Mouse (Mus musculus): ENCODE results near the gene Vkorc1. TPM values are rescaled to one million over a fixed set of nuclear protein-coding genes. Genes with fewer than 3 reads are reported as not detected.

Gene Vkorc1
- polyA plus RNA-seq, 1 experiment from 2014 or later, result 55.2 TPM

DNA sequence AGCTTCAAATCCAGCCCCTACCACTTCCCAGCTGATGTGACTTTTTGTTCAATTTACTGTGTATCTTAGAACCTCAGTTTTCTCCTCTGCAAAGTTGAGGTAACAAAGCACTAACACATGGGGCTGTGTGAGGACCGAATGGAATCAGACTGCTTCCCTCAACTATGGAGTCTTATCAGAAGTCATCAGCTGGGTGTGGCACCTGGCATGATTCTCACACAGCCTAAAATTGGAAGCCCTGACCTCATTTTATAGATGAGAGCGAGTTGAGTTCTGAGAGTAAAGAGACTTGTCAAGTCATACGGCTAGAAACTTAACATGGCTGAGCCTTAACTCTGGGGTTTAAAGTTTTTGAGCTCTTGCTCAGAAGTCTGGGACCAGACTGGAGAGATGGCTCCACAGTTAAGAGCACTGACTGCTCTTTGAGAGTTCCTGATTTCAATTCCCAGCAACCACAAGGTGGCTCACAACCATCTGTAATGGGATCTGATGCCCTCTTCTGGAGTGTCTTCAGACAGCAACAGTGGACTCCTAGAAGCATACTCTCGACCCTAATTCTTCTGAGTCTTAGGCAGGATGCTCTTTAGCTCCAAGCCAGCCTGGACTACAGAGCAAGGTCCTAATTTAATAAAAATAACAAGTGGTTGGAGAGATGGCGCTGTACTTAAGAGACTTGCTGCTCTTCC, 25.1 kb downstream of the Vkorc1 start:
- peaks cover 46% of the 10 kb centered on the region for H3K36me3 ChIP-seq
- no peaks in the 10 kb centered on the region for H3K27me3 ChIP-seq (replicated peaks)
- no peak overlapping the region for H3K9ac ChIP-seq
- no peak overlapping the region for H3K27ac ChIP-seq
- peaks cover 20% of the 10 kb centered on the region for H3K4me1 ChIP-seq
- H3K9me3 ChIP-seq, result no peaks in the 10 kb centered on the region
- WGBS, result 85% methylated on average over 5 of the region's 5 CpGs
- H3K4me2 ChIP-seq (replicated peaks), result no peak overlapping the region
- H3K4me3 ChIP-seq, result no peak overlapping the region
- ATAC-seq (ENCODE audit: low FRiP score, low read depth), result no peak

DNA sequence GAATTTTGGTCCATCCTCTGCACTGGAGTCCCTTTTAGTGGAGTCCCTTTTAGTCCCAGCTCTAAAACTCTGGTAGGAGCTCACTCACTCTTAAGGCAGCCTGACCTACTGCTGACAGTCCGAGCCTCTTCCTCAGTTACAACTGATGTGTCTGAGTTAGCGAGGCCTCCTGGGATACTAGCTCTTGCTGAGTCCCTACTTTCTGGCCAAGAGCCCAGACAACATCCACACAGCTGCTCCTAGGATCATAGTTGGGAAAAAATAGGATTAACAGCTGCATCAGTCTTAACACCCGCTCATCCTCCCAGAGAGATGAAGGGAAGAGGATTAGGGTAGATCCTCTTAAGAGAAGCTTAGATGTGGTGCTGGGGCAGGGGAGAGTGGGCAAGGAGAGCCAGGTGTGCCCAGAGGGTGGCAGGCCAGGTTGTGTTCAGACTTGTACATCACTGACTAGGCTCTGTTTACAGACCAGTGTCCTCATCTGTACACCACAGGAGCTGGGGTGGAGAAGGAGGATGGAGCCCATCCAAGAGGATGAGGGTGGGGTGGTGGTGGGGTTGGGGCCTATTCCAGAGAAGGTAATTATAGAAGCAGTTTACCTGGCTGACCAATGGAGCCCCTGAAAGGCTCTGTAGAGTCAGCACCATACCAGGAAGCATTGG, 26.1 kb downstream of the Vkorc1 start:
- no peak overlapping the region for H3K9ac ChIP-seq
- H3K4me1 ChIP-seq, result peaks cover 16% of the 10 kb centered on the region
- no peak for ATAC-seq (ENCODE audit: low FRiP score, low read depth)
- WGBS, result 92% methylated on average over 3 of the region's 3 CpGs
- no peak overlapping the region for H3K27ac ChIP-seq
- H3K9me3 ChIP-seq, result no peaks in the 10 kb centered on the region
- no peaks in the 10 kb centered on the region for H3K27me3 ChIP-seq (replicated peaks)
- peaks cover 55% of the 10 kb centered on the region for H3K36me3 ChIP-seq
- no peak overlapping the region for H3K4me3 ChIP-seq
- no peak overlapping the region for H3K4me2 ChIP-seq (replicated peaks)

GRCm38 (mm10) chr7:127867641-127868040, 27.8 kb downstream of the Vkorc1 start:
- Histone ChIP-seq H3K4me2 (replicated peaks) (no peak overlapping the region), H3K4me3 (no peak overlapping the region), H3K9me3 (no peaks in the 10 kb centered on the region), H3K4me1 (0 out of 2 replicates have a peak, but pooled peaks cover 4% of the 10 kb centered on the region), H3K36me3 (peaks cover 55% of the 10 kb centered on the region), H3K27ac (no peak overlapping the region), H3K9ac (no peak overlapping the region), H3K27me3 (replicated peaks) (no peaks in the 10 kb centered on the region)
- ATAC-seq (ENCODE audit: low FRiP score, low read depth), result no peak
- 98% methylated on average over 18 of the region's 18 CpGs for WGBS

DNA sequence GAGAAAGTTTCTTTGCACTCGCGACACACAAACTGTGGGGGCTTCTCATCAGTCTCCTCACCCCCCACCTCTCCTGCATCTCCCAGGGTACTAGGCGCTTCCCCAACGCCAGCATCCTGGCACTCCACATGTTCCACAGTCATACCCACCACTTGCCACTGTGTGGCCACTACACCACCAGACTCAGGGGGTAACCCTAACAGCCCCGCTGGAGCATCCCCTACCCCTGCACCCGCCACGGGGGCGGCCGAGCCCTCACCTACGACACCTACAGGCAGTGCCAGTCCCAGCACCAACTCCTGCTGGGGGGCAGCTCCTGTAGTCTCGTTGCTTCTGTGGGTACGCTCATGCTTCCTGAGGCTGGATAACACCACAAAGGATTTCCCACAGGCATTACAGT, 29.0 kb downstream of the Vkorc1 start:
- H3K27ac ChIP-seq, result no peak overlapping the region
- peaks cover 54% of the 10 kb centered on the region for H3K36me3 ChIP-seq
- H3K4me3 ChIP-seq, result peak overlapping the region; percentile 4; the same call in 1 of the 2 replicates
- WGBS, result 94% methylated on average over 12 of the region's 12 CpGs
- 0 out of 2 replicates have a peak, but pooled peaks cover 4% of the 10 kb centered on the region for H3K4me1 ChIP-seq
- no peaks in the 10 kb centered on the region for H3K9me3 ChIP-seq
- H3K9ac ChIP-seq, result no peak overlapping the region
- no peak overlapping the region for H3K4me2 ChIP-seq (replicated peaks)
- ATAC-seq (ENCODE audit: low FRiP score, low read depth), result no peak
- no peaks in the 10 kb centered on the region for H3K27me3 ChIP-seq (replicated peaks)

GRCm38 (mm10) chr7:127858258-127858657, 37.2 kb downstream of the Vkorc1 start:
- peaks cover 3% of the 10 kb centered on the region; the same call in 1 of the 2 replicates for H3K36me3 ChIP-seq
- no peak for ATAC-seq (ENCODE audit: low FRiP score, low read depth)

GRCm38 (mm10) chr7:127850906-127851305, 44.5 kb downstream of the Vkorc1 start:
- WGBS, result 70% methylated on average over 5 of the region's 5 CpGs

More at GRCm38 (mm10) chr7:127858258-127858657, 37.2 kb downstream of the Vkorc1 start:
- Histone ChIP-seq H3K27me3 (replicated peaks) (no peaks in the 10 kb centered on the region), H3K4me2 (replicated peaks) (no peak overlapping the region), H3K9me3 (no peaks in the 10 kb centered on the region), H3K4me1 (no peaks in the 10 kb centered on the region), H3K9ac (no peak overlapping the region), H3K27ac (no peak overlapping the region), H3K4me3 (no peak overlapping the region)
- WGBS, result 97% methylated on average over 6 of the region's 6 CpGs

DNA sequence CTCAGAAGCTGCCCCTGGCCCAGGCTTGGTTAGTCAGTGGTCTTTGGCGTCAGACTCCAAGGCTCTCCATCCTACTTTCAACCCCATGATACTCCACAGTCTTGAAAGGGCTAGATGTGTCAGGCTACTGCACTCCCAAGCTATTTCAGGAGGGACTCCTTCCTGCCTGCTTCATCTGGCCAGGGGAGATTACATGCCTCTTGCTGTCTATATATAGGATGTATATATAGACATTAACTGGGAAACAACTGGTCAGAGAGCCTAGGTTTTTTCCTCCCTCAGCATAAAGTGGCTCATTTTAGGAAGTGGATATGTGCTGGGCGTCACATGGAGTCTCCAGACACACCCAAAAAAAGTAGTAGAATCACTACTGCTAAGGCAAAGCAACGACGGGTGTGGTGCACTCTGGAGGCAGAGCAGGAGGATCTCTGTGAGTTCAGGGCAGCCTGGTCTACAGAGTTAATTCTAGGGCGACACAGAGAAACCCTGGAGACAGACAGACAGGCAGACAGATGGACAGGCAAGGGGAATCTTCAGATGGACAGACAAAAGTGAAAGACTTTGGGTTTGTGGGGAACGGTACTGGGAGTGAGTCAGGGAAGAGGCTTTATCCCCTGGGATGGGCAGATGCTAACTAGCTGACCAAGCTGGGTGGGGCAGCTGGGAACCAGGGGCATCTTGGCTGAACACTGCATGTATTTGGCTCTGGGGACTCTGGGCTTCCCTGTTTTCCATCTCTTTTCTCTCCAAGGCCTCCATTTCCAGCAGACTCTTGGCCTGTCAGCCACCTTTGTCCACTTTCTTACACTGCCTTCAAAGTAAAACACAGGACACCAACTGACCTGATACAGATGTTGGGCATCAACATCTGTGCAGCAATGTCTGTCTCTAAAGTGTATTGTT, 45.2 kb downstream of the Vkorc1 start:
- 76% methylated on average over 6 of the region's 6 CpGs for WGBS
- no peak overlapping the region for H3K4me2 ChIP-seq (replicated peaks)
- no peaks in the 10 kb centered on the region for H3K9me3 ChIP-seq
- H3K36me3 ChIP-seq, result peaks cover 3% of the 10 kb centered on the region; the same call in 1 of the 2 replicates
- ATAC-seq (ENCODE audit: low FRiP score, low read depth), result no peak
- no peak overlapping the region for H3K4me3 ChIP-seq
- no peaks in the 10 kb centered on the region for H3K27me3 ChIP-seq (replicated peaks)
- H3K9ac ChIP-seq, result no peak overlapping the region
- no peak overlapping the region for H3K27ac ChIP-seq
- no peaks in the 10 kb centered on the region for H3K4me1 ChIP-seq

More at GRCm38 (mm10) chr7:127850906-127851305, 44.5 kb downstream of the Vkorc1 start:
- Histone ChIP-seq H3K4me3 (no peak overlapping the region), H3K36me3 (peaks cover 3% of the 10 kb centered on the region; the same call in 1 of the 2 replicates), H3K4me1 (no peaks in the 10 kb centered on the region), H3K27ac (no peak overlapping the region), H3K4me2 (replicated peaks) (no peak overlapping the region), H3K9ac (no peak overlapping the region), H3K9me3 (no peaks in the 10 kb centered on the region), H3K27me3 (replicated peaks) (no peaks in the 10 kb centered on the region)
- ATAC-seq (ENCODE audit: low FRiP score, low read depth), result no peak

Other genes starting within 250 kb of the Vkorc1 start
- gene Bcl7c, start 186.7 kb downstream of the Vkorc1 start, polyA plus RNA-seq (2016; fragmentation: Nextera tagmentation; extraction: Ambion mirVana), result 71.1 and 74.7 TPM in 2 replicates
- 5.8 TPM in 2 replicates for gene Ctf1, start 182.9 kb downstream of the Vkorc1 start, polyA plus RNA-seq (2016; fragmentation: Nextera tagmentation; extraction: Ambion mirVana)
- gene Ctf2, start 163.5 kb downstream of the Vkorc1 start, polyA plus RNA-seq (2016; fragmentation: Nextera tagmentation; extraction: Ambion mirVana), result 0.22 and 0.28 TPM in 2 replicates
- gene Fbxl19, start 151.1 kb downstream of the Vkorc1 start, polyA plus RNA-seq (2016; fragmentation: Nextera tagmentation; extraction: Ambion mirVana), result 10.2 and 13.0 TPM in 2 replicates
- gene Orai3, start 125.8 kb downstream of the Vkorc1 start, polyA plus RNA-seq (2016; fragmentation: Nextera tagmentation; extraction: Ambion mirVana), result 7.9 and 9.9 TPM in 2 replicates
- 20.3 and 22.5 TPM in 2 replicates for gene Setd1a, start 118.9 kb downstream of the Vkorc1 start, polyA plus RNA-seq (2016; fragmentation: Nextera tagmentation; extraction: Ambion mirVana)
- gene Gm49388, start 110.0 kb downstream of the Vkorc1 start, polyA plus RNA-seq (2016; fragmentation: Nextera tagmentation; extraction: Ambion mirVana), result not detected in 2 replicates
- 7.8 and 9.0 TPM in 2 replicates for gene Hsd3b7, start 95.0 kb downstream of the Vkorc1 start, polyA plus RNA-seq (2016; fragmentation: Nextera tagmentation; extraction: Ambion mirVana)
- gene Stx4a, start 71.3 kb downstream of the Vkorc1 start, polyA plus RNA-seq (2016; fragmentation: Nextera tagmentation; extraction: Ambion mirVana), result 19.2 and 19.3 TPM in 2 replicates
- 19.0 and 19.2 TPM in 2 replicates for gene Stx1b, start 71.1 kb downstream of the Vkorc1 start, polyA plus RNA-seq (2016; fragmentation: Nextera tagmentation; extraction: Ambion mirVana)
- 18.1 and 19.5 TPM in 2 replicates for gene Zfp646, start 19.4 kb downstream of the Vkorc1 start, polyA plus RNA-seq (2016; fragmentation: Nextera tagmentation; extraction: Ambion mirVana)
- gene Zfp668, start 18.8 kb downstream of the Vkorc1 start, polyA plus RNA-seq (2016; fragmentation: Nextera tagmentation; extraction: Ambion mirVana), result 34.7 and 38.9 TPM in 2 replicates
- 0.98 and 1.1 TPM in 2 replicates for gene Prss53, start 4.6 kb downstream of the Vkorc1 start, polyA plus RNA-seq (2016; fragmentation: Nextera tagmentation; extraction: Ambion mirVana)
- not detected in 2 replicates for gene Gm21974, start 163 bp downstream of the Vkorc1 start, polyA plus RNA-seq (2016; fragmentation: Nextera tagmentation; extraction: Ambion mirVana)
- 74.1 and 79.1 TPM in 2 replicates for gene Bckdk, start 8.5 kb upstream of the Vkorc1 start, polyA plus RNA-seq (2016; fragmentation: Nextera tagmentation; extraction: Ambion mirVana)
- 50.9 and 51.0 TPM in 2 replicates for gene Kat8, start 16.9 kb upstream of the Vkorc1 start, polyA plus RNA-seq (2016; fragmentation: Nextera tagmentation; extraction: Ambion mirVana)
- gene Prss8, start 34.5 kb upstream of the Vkorc1 start, polyA plus RNA-seq (2016; fragmentation: Nextera tagmentation; extraction: Ambion mirVana), result 0.58 and 1.1 TPM in 2 replicates
- gene Prss36, start 51.1 kb upstream of the Vkorc1 start, polyA plus RNA-seq (2016; fragmentation: Nextera tagmentation; extraction: Ambion mirVana), result 9.2 and 12.2 TPM in 2 replicates
- gene Fus, start 71.8 kb upstream of the Vkorc1 start, polyA plus RNA-seq (2016; fragmentation: Nextera tagmentation; extraction: Ambion mirVana), result 481 and 511 TPM in 2 replicates
- 6.5 and 6.9 TPM in 2 replicates for gene Pycard, start 98.2 kb upstream of the Vkorc1 start, polyA plus RNA-seq (2016; fragmentation: Nextera tagmentation; extraction: Ambion mirVana)
- 0.23 TPM in 1 of 2 replicates, not detected in the other for gene Trim72, start 108.3 kb upstream of the Vkorc1 start, polyA plus RNA-seq (2016; fragmentation: Nextera tagmentation; extraction: Ambion mirVana)
- 0.91 and 1.1 TPM in 2 replicates for gene Itgam, start 167.0 kb upstream of the Vkorc1 start, polyA plus RNA-seq (2016; fragmentation: Nextera tagmentation; extraction: Ambion mirVana)
- not detected in 2 replicates for gene Gm49368, start 167.1 kb upstream of the Vkorc1 start, polyA plus RNA-seq (2016; fragmentation: Nextera tagmentation; extraction: Ambion mirVana)
- gene Itgax, start 233.9 kb upstream of the Vkorc1 start, polyA plus RNA-seq (2016; fragmentation: Nextera tagmentation; extraction: Ambion mirVana), result not detected in 2 replicates